Mouse (Mus musculus) erythroblast, embryonic 14.5 days (primary cell): ENCODE measurements around the gene Plxna2. TPM values are rescaled to one million over a fixed set of nuclear protein-coding genes. Genes with fewer than 3 reads are reported as not detected.

Experiments used
- H3K27me3 ChIP-seq: 2 replicates; pipeline ENCODE4 v1.6.1; 2012; ENCODE audit warnings: inconsistent platforms; ENCODE audit not compliant: control insufficient read depth
- H3K36me3 ChIP-seq: 2 replicates; pipeline ENCODE4 v1.6.1; 2012; ENCODE audit warnings: mild to moderate bottlenecking, inconsistent platforms; ENCODE audit not compliant: control insufficient read depth
- H3K4me1 ChIP-seq: 2 replicates; pipeline ENCODE4 v1.6.1; 2012; ENCODE audit warnings: inconsistent platforms; ENCODE audit not compliant: control insufficient read depth
- H3K4me3 ChIP-seq: replicated peaks from 2 replicates; pipeline ENCODE3; 2012; ENCODE audit warnings: moderate library complexity, mild to moderate bottlenecking, inconsistent platforms
- H3K9me3 ChIP-seq: 2 replicates; pipeline ENCODE4 v1.6.1; 2012; ENCODE audit warnings: low read length, inconsistent platforms, mixed read lengths; ENCODE audit not compliant: control insufficient read depth
- GATA1 ChIP-seq: IDR thresholded peaks from 2 replicates; pipeline ENCODE4 v1.6.1; 2012; ENCODE audit warnings: low read length, inconsistent platforms, mixed read lengths
- TAL1 ChIP-seq: IDR thresholded peaks from 3 replicates; pipeline ENCODE4 v1.6.1; 2012; ENCODE audit warnings: low read length, inconsistent platforms, mixed read lengths
- polyA plus RNA-seq: library from polyadenylated mRNA; stranded (reverse); fragments of >175 nt; gene quantifications from 2 replicates; pipeline ENCODE4 v1.2.3, GENCODE M21; 2012

The Plxna2 gene
- 0.03 and 0.06 TPM in 2 replicates for polyA plus RNA-seq

GRCm38 (mm10) chr1:194617918-194618317 is at the start of gene Plxna2:
Gene Plxna2 (plus strand): TSS chr1:194618218.
- H3K4me1 ChIP-seq = peaks cover 41% of the 10 kb centered on the region
- no peaks in the 10 kb centered on the region for H3K9me3 ChIP-seq
- TF ChIP-seq TAL1 (no peak), GATA1 (no peak)
- H3K4me3 ChIP-seq = peak within 1 kb of the TSS; percentile 81
- peaks cover 12% of the 10 kb centered on the region for H3K27me3 ChIP-seq
- H3K36me3 ChIP-seq = no peaks in the 10 kb centered on the region

- Histone ChIP-seq H3K27me3 (no peaks in the 10 kb centered on the region), H3K36me3 (no peaks in the 10 kb centered on the region), H3K4me1 (no peaks in the 10 kb centered on the region), H3K4me3 (no peak overlapping the region), H3K9me3 (no peaks in the 10 kb centered on the region)
- TF ChIP-seq GATA1 (no peak), TAL1 (no peak)
Measured at GRCm38 (mm10) chr1:194573870-194574269, 44.1 kb upstream of the Plxna2 start.

GRCm38 (mm10) chr1:194578270-194578669 is 39.7 kb upstream of the Plxna2 start:
- no peaks in the 10 kb centered on the region for H3K27me3 ChIP-seq
- TF ChIP-seq TAL1 (no peak), GATA1 (no peak)
- no peaks in the 10 kb centered on the region for H3K9me3 ChIP-seq
- H3K4me3 ChIP-seq = no peak overlapping the region
- peaks cover 1% of the 10 kb centered on the region; the same call in 1 of the 2 replicates for H3K4me1 ChIP-seq
- no peaks in the 10 kb centered on the region for H3K36me3 ChIP-seq

- TF ChIP-seq GATA1 = no peak
- no peak for TF ChIP-seq TAL1
- Histone ChIP-seq H3K4me3 (no peak overlapping the region), H3K4me1 (peaks cover 1% of the 10 kb centered on the region; the same call in 1 of the 2 replicates), H3K36me3 (no peaks in the 10 kb centered on the region), H3K27me3 (no peaks in the 10 kb centered on the region), H3K9me3 (no peaks in the 10 kb centered on the region)
Measured at GRCm38 (mm10) chr1:194580539-194580938, 37.5 kb upstream of the Plxna2 start.

GRCm38 (mm10) chr1:194586670-194587069 is 31.3 kb upstream of the Plxna2 start:
- no peaks in the 10 kb centered on the region for H3K27me3 ChIP-seq
- H3K4me3 ChIP-seq = no peak overlapping the region
- H3K4me1 ChIP-seq = no peaks in the 10 kb centered on the region
- TF ChIP-seq TAL1 = no peak
- TF ChIP-seq GATA1 = no peak
- no peaks in the 10 kb centered on the region for H3K9me3 ChIP-seq
- H3K36me3 ChIP-seq = no peaks in the 10 kb centered on the region

- H3K4me3 ChIP-seq = no peak overlapping the region
- TF ChIP-seq GATA1 (no peak), TAL1 (no peak)
- no peaks in the 10 kb centered on the region for H3K4me1 ChIP-seq
- no peaks in the 10 kb centered on the region for H3K27me3 ChIP-seq
- H3K36me3 ChIP-seq = no peaks in the 10 kb centered on the region
- no peaks in the 10 kb centered on the region for H3K9me3 ChIP-seq
Measured at GRCm38 (mm10) chr1:194587532-194587931, 30.5 kb upstream of the Plxna2 start.

- Histone ChIP-seq H3K9me3 (no peaks in the 10 kb centered on the region), H3K4me1 (no peaks in the 10 kb centered on the region), H3K27me3 (no peaks in the 10 kb centered on the region), H3K36me3 (no peaks in the 10 kb centered on the region), H3K4me3 (no peak overlapping the region)
- TF ChIP-seq TAL1 (no peak), GATA1 (no peak)
Measured at GRCm38 (mm10) chr1:194587956-194588668, 29.9 kb upstream of the Plxna2 start.

- TF ChIP-seq GATA1 (no peak), TAL1 (no peak)
- H3K27me3 ChIP-seq = no peaks in the 10 kb centered on the region
- H3K4me1 ChIP-seq = no peaks in the 10 kb centered on the region
- H3K36me3 ChIP-seq = no peaks in the 10 kb centered on the region
- no peak overlapping the region for H3K4me3 ChIP-seq
- no peaks in the 10 kb centered on the region for H3K9me3 ChIP-seq
Measured at GRCm38 (mm10) chr1:194588711-194589451, 29.1 kb upstream of the Plxna2 start.

- H3K4me1 ChIP-seq = no peaks in the 10 kb centered on the region
- no peaks in the 10 kb centered on the region for H3K27me3 ChIP-seq
- no peak overlapping the region for H3K4me3 ChIP-seq
- H3K9me3 ChIP-seq = no peaks in the 10 kb centered on the region
- no peak for TF ChIP-seq GATA1
- no peak for TF ChIP-seq TAL1
- no peaks in the 10 kb centered on the region for H3K36me3 ChIP-seq
Measured at GRCm38 (mm10) chr1:194593155-194593554, 24.9 kb upstream of the Plxna2 start.
